Mouse (Mus musculus) left cerebral cortex, postnatal 36 days (tissue): ENCODE results near the gene Spata31d1c. TPM values are rescaled to one million over a fixed set of nuclear protein-coding genes. Genes with fewer than 3 reads are reported as not detected.

Experiments used
- DNase-seq, 2 experiments: peaks; one replicate each; pipeline ENCODE4 v3.0.0; 2021 to 2022; ENCODE audit warnings: low spot score in 2 of 2, mixed read lengths in 1 of 2
- intact Hi-C: fragments of 180-260 bp; cut with DNase I; formaldehyde crosslinking; loops from one replicate; pipeline ENCODE4 v1.15.1; 2025
- total RNA-seq, 2 experiments: library from RNA; stranded (reverse); gene quantifications; 2 replicates each; pipeline ENCODE4 v1.2.3; 2021

Gene Spata31d1c
- under 1 TPM in 1 of 2 experiments, not detected in 1; 0.10 TPM for total RNA-seq

DNA sequence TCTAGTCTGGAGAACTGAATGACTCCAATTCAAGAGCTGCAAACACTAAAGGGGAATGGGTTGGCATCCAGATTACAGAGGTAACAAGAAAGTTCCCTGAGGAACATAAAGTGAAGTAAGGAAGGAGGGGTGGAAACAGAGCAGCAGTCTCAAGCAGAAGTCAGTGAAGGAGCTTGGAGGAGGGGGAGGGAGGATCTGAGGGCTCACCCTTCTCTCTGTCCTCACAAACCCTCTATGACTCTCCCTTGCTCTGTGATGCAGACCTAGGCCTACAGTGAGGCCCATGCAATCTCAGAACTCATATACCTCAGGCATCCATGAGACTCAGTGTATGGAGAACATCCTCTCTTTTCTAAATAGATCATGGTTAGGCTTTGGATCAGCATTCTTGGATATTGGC is at the start of gene Spata31d1c:
Gene Spata31d1c, plus strand, starts transcription at position 301 of the 400 bp plus-strand sequence.
- intact Hi-C loops = no loop called here

DNA sequence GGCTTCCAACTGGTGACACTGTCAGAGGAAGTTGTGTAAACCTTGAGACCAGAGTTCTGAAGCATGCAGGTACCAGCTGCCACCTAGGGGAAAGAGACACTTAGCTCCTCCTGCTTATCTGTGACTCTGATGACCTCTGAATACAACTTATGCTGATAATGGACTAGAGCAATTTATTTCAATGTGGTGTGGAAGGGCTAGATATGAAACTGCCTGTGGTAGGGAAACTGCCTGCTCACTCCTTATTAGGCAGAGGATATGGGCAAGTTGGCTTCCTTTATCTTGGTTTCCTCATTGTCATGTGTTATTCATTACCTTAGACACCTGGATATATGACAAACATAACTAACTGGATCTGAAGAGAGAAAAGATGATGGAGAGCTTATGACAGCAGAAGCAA is 44.0 kb upstream of the Spata31d1c start:
- intact Hi-C loops = no loop called here
- no peak for DNase-seq

More for the DNA sequence above, at the start of gene Spata31d1c:
- no peak for DNase-seq

DNA sequence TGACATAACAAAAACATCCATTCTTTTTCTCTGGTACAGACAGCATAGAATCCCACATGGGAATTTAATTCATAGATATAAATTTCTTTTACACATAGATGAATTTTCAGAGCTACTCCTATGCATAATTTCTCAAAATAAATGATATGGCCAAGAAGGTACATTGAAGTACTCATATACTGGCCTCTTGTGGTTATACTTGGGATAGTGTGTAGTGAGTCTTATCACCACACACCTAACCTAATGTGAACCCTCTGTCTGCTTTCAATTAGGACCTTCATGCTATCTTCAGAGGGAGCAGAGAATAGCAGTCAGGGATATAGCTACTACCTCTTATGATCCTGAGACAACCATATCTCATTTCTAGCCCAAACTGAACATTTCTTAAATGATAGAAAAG is 27.4 kb upstream of the Spata31d1c start:
- DNase-seq = no peak
- intact Hi-C loops = loop anchor here (10.0 kb wide), 1 partner anchor 561 kb away; no protein-coding TSS in a partner anchor

DNA sequence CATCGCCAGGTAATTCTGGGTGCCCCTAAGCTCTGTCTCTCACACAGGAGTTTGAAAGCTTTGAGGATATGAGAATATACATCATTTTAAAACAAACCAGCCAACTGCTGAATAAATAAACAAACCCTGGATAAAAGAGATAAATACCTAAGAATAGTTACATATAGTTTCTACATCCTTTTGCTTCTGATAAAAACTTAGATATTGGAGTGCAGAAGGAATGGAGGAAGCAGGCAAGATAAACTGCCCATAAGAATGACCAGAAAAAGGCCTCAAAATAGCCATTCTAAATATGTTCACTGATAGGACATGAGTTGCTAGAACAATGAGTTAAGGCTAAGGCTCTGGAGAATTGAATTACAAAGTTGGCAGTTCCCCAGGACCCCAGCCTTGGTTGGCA is 26.1 kb upstream of the Spata31d1c start:
- intact Hi-C loops = loop anchor here (10.0 kb wide), 1 partner anchor 562 kb away; no protein-coding TSS in a partner anchor
- DNase-seq = no peak

DNA sequence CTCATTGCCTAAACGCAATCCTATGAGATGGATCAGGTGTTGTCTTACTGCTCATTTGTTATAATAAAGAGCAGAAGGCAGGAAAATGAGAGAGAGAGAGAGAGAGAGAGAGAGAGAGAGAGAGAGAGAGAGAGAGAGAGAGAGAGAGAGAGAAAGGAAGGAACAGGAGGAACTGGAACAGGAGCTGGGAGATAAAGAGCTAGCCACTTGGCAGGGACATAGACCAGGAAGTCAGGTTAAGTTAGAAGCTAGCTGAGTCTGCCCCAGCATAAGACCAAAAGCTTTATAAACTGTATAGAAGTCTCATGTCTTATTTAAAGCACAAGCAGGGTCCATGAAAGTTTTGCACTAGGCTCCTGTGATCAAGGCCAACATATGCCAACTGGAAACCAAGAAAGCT is 24.9 kb upstream of the Spata31d1c start:
- no peak for DNase-seq
- intact Hi-C loops = loop anchor here (10.0 kb wide), 1 partner anchor 563 kb away; no protein-coding TSS in a partner anchor

DNA sequence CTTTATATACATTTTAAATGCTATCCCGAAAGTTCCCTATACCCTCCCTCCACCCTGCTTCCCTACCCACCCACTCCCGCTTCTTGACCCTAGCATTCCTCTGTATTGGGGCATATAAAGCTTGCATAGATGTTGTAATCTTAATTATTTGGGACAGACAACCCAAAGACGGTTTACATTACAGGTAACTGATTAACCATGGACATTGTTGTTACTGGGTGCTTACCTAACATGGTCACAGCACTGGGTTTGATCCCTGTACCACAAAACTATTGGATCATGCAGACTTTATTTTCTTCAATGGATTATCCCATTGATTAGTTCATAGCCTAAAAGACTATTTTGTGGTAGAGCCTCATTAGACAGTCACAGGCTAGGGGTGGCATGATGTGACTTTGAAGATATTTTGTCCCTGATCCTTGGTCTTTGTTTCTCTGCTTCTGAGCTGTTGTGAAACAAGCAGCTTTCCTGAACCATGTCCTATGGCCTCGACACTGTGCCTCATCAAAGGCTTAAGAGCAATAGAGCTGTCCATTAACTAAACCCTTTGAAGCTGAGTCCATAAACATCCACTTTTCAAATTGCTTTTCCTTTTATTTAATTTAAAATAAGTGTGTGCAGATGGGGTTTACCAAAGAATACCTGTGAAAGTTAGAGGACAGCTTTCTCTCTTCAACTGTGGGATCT is 21.7 kb upstream of the Spata31d1c start:
- intact Hi-C loops = no loop called here
- DNase-seq = no peak

DNA sequence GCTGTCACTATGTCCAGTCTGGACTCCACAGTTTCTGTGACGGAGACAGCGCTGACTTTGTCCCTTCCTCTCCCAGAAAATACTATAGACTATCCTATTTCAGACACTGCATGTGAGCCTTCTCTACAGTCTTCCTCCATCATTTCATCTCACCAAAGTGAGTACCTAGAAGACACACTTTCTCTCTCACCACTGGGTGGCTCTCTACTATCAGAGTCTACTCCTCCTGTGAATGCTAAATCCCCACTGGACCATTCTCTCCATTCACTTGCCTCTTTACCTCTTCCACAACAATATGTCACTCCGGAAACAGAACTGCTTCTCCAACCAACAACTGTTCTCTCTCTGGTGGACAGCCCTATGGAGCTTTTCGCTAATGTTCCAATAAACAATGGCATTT is 2.2 kb downstream of the Spata31d1c start:
- no peak for DNase-seq
- intact Hi-C loops = no loop called here

DNA sequence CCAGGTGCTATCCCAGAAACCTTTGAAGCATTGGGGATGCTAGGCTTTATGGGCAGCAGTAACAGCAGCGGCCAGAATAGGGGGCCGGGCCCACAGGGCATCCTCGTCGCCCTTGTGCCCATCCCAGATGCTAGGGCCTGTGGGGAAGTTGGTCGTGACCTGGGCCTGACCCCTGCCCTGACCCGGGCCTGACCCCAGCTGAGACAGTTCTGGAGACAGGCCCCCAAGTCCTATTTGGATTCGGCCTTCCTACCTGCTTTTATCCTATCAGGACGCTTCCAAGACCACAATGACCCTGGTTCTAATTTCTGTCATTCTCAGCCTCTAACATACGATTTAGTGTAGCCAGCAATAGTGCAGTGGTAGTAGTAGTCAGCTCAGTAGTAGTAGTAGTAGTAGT is 19.8 kb downstream of the Spata31d1c start, which contains the start of gene Prss47:
Gene Prss47, minus strand, starts transcription at position 101 of the 400 bp plus-strand sequence.
- DNase-seq = no peak
- intact Hi-C loops = no loop called here

DNA sequence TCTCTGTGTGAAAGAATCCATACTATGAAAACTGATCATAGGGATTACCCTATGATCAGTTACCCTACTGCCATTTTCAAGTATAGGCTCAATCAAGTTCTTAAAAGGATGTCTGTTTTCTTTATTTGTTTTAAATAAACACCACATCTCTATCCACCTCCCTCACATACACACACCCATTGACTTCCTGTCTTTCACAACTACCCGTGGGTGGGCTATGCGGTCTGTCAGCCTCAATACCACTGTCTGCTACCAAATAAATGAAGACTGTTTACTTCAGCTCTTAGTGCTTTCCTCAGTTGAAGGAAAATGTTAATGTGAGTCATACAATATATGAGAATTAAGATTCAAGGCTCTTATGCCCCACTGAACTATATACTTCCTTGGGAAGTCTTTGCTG is 37.1 kb downstream of the Spata31d1c start:
- intact Hi-C loops = no loop called here
- DNase-seq = no peak

Other genes with a start within 250 kb of the Spata31d1c start
- 1 to 10 TPM; 4.9 to 6.0 TPM for gene Cntnap3, start 129.1 kb upstream of the Spata31d1c start, total RNA-seq
- not detected for gene Spata31, start 115.7 kb upstream of the Spata31d1c start, total RNA-seq
- not detected for gene Prss47, start 19.7 kb downstream of the Spata31d1c start, total RNA-seq
- 10 to 100 TPM; 43.4 to 45.4 TPM for gene Mfsd14b, start 79.9 kb downstream of the Spata31d1c start, total RNA-seq
- gene Olfr465-ps1, start 105.0 kb downstream of the Spata31d1c start, total RNA-seq = not detected
- not detected for gene Olfr466, start 117.2 kb downstream of the Spata31d1c start, total RNA-seq
- gene Nlrp4f, start 172.9 kb downstream of the Spata31d1c start, total RNA-seq = under 1 TPM; 0.35 to 0.50 TPM
- gene Gm10775, start 226.5 kb downstream of the Spata31d1c start, total RNA-seq = under 1 TPM; 0.45 to 0.52 TPM
- 10 to 100 TPM; 53.9 to 72.1 TPM for gene Zfp369, start 245.8 kb downstream of the Spata31d1c start, total RNA-seq